In genomic region chr3:89278107-89278506, GRCm38 (mm10) we compare ENCODE assay signal across 9 mouse cellular contexts. TPM values are rescaled to one million over a fixed set of nuclear protein-coding genes. Genes with fewer than 3 reads are reported as not detected.
A peak's percentile ranks its signal among the peaks of the same experiment; 100 is the strongest.
DNase-seq lines count a peak whose midpoint lies in the region; ATAC-seq and TF ChIP-seq lines count a peak whose summit lies in the region.
"Had no signal": no experiment of that assay in that cellular context is flagged by ENCODE, and none has a peak within 500 bp of the region (broad histone marks: within the 10 kb centered on the region; RNA-seq: fewer than 3 reads in every experiment).

No protein-coding gene starts in this region.

- peaks cover 28% of the 10 kb centered on the region for H3K36me3 ChIP-seq in heart, embryonic 13.5 days
- peaks cover 29% of the 10 kb centered on the region for H3K36me3 ChIP-seq in kidney, embryonic 15.5 days
- H3K36me3 ChIP-seq in lung, postnatal 0 days (ENCODE audit: insufficient read depth, low read length): peaks cover 17% of the 10 kb centered on the region; the same call in 1 of the 2 replicates

- 16% methylated on average over 7 of the region's 7 CpGs for WGBS in heart, embryonic 13.5 days
- 27% methylated on average over 7 of the region's 7 CpGs for WGBS in kidney, embryonic 15.5 days
- 40% methylated on average over 7 of the region's 7 CpGs for WGBS in lung, postnatal 0 days

- H3K9me3 ChIP-seq in heart, embryonic 13.5 days: no peaks in the 10 kb centered on the region
- no peaks in the 10 kb centered on the region for H3K9me3 ChIP-seq in kidney, embryonic 15.5 days (replicated peaks)
- H3K9me3 ChIP-seq in lung, postnatal 0 days (ENCODE audit: low read length): no peaks in the 10 kb centered on the region

- no peak for ATAC-seq in heart, embryonic 13.5 days (ENCODE audit: extremely low read depth, insufficient number of reproducible peaks, low FRiP score, low TSS enrichment)
- peak; percentile 10; the same call in 1 of the 2 replicates for ATAC-seq in kidney, embryonic 15.5 days (replicated peaks; ENCODE audit: low FRiP score)
- ATAC-seq in lung, postnatal 0 days: peak; percentile 27

- H3K27me3 ChIP-seq in heart, embryonic 13.5 days (replicated peaks): peaks cover 6% of the 10 kb centered on the region; the same call in 1 of the 2 replicates
- H3K27me3 ChIP-seq in kidney, embryonic 15.5 days: peaks cover 4% of the 10 kb centered on the region; the same call in 1 of the 2 replicates
- H3K27me3 ChIP-seq in lung, postnatal 0 days (replicated peaks; ENCODE audit: insufficient read depth, low read length): no peaks in the 10 kb centered on the region

- peak overlapping the region; percentile 94 for H3K4me2 ChIP-seq in heart, embryonic 13.5 days
- peak overlapping the region; percentile 96 for H3K4me2 ChIP-seq in kidney, embryonic 15.5 days
- H3K4me2 ChIP-seq in lung, postnatal 0 days (replicated peaks; ENCODE audit: low read depth, low read length): peak overlapping the region; percentile 81

- TF ChIP-seq EP300 in lung, postnatal 0 days (IDR thresholded peaks at IDR 0.05): peak; percentile 85

- H3K27ac ChIP-seq in brown adipose tissue, adult 24 weeks (replicated peaks; ENCODE audit: low read depth, low read length): peak overlapping the region; percentile 99
- H3K27ac ChIP-seq in heart, embryonic 13.5 days (replicated peaks): peak overlapping the region; percentile 89
- H3K27ac ChIP-seq in kidney, embryonic 15.5 days: peak overlapping the region; percentile 95
- peak overlapping the region; percentile 97 for H3K27ac ChIP-seq in lung, postnatal 0 days (ENCODE audit: low read length)
- H3K27ac ChIP-seq: macrophage had no signal

- H3K4me3 ChIP-seq in brown adipose tissue, adult 24 weeks (ENCODE audit: insufficient read depth, low read depth, low read length): peak overlapping the region; percentile 67
- H3K4me3 ChIP-seq in heart, embryonic 13.5 days: peak overlapping the region; percentile 66
- H3K4me3 ChIP-seq in kidney, embryonic 15.5 days (replicated peaks): peak overlapping the region; percentile 65
- peak overlapping the region; percentile 76 for H3K4me3 ChIP-seq in lung, postnatal 0 days (ENCODE audit: low read depth, low read length)

- H3K4me1 ChIP-seq in brown adipose tissue, adult 24 weeks (ENCODE audit: control insufficient read depth, insufficient read depth, insufficient read length, low read length): peaks cover 7% of the 10 kb centered on the region
- H3K4me1 ChIP-seq in heart, embryonic 13.5 days: peaks cover 49% of the 10 kb centered on the region
- peaks cover 62% of the 10 kb centered on the region for H3K4me1 ChIP-seq in kidney, embryonic 15.5 days
- peaks cover 8% of the 10 kb centered on the region; the same call in 1 of the 2 replicates for H3K4me1 ChIP-seq in lung, postnatal 0 days (ENCODE audit: insufficient read depth, low read depth, low read length)

- TF ChIP-seq CTCF in lung, postnatal 0 days (IDR thresholded peaks at IDR 0.05): no peak

- DNase-seq in 3134 (ENCODE audit: extremely low read depth, insufficient read length, low spot score): peak; percentile 54
- DNase-seq in lung, postnatal 0 days (ENCODE audit: low spot score): peak; percentile 81
- no peak for DNase-seq in B cell, adult 2 months
- DNase-seq in spleen, adult 18-20 months: no peak
- DNase-seq in layer of hippocampus, postnatal 25 days (ENCODE audit: extremely low spot score in 1 of 2, low spot score in 1 of 2): no peak

- H3K9ac ChIP-seq in heart, embryonic 13.5 days: peak overlapping the region; percentile 86
- peak overlapping the region; percentile 77 for H3K9ac ChIP-seq in kidney, embryonic 15.5 days
- peak overlapping the region; percentile 81 for H3K9ac ChIP-seq in lung, postnatal 0 days (replicated peaks; ENCODE audit: low read depth)

RNA-seq across cellular contexts. Expression of gene Efna1, which starts 2.8 kb away (rescaled TPM):
- 5.6 and 6.3 TPM in 2 replicates for polyA plus RNA-seq in brown adipose tissue, adult 24 weeks (2012; ENCODE audit: insufficient read depth, insufficient read length, missing spikeins)
- polyA plus RNA-seq in heart, embryonic 13.5 days (2015; fragmentation: Nextera tagmentation; extraction: Ambion mirVana): 33.3 and 38.4 TPM in 2 replicates
- polyA plus RNA-seq in kidney, embryonic 15.5 days (2015; fragmentation: Nextera tagmentation; extraction: Ambion mirVana): 66.0 and 66.6 TPM in 2 replicates
- polyA plus RNA-seq in lung, postnatal 0 days (2015; fragmentation: Nextera tagmentation; extraction: Ambion mirVana): 174 and 188 TPM in 2 replicates
- total RNA-seq in layer of hippocampus, postnatal 25 days (2021): 1 to 10 TPM; 7.1 to 7.6 TPM

RNA-seq across cellular contexts. Expression of gene Slc50a1, which starts 7.7 kb away (rescaled TPM):
- 28.3 and 33.1 TPM in 2 replicates for polyA plus RNA-seq in brown adipose tissue, adult 24 weeks (2012; ENCODE audit: insufficient read depth, insufficient read length, missing spikeins)
- 40.6 and 40.7 TPM in 2 replicates for polyA plus RNA-seq in heart, embryonic 13.5 days (2015; fragmentation: Nextera tagmentation; extraction: Ambion mirVana)
- 58.0 and 59.9 TPM in 2 replicates for polyA plus RNA-seq in kidney, embryonic 15.5 days (2015; fragmentation: Nextera tagmentation; extraction: Ambion mirVana)
- 95.7 and 96.4 TPM in 2 replicates for polyA plus RNA-seq in lung, postnatal 0 days (2015; fragmentation: Nextera tagmentation; extraction: Ambion mirVana)
- 10 to 100 TPM; 39.5 to 49.3 TPM for total RNA-seq in layer of hippocampus, postnatal 25 days (2021)

RNA-seq across cellular contexts. Expression of gene Dpm3, which starts 18.9 kb away (rescaled TPM):
- 125 and 130 TPM in 2 replicates for polyA plus RNA-seq in brown adipose tissue, adult 24 weeks (2012; ENCODE audit: insufficient read depth, insufficient read length, missing spikeins)
- 77.5 and 85.1 TPM in 2 replicates for polyA plus RNA-seq in heart, embryonic 13.5 days (2015; fragmentation: Nextera tagmentation; extraction: Ambion mirVana)
- 149 and 153 TPM in 2 replicates for polyA plus RNA-seq in kidney, embryonic 15.5 days (2015; fragmentation: Nextera tagmentation; extraction: Ambion mirVana)
- 125 and 136 TPM in 2 replicates for polyA plus RNA-seq in lung, postnatal 0 days (2015; fragmentation: Nextera tagmentation; extraction: Ambion mirVana)
- total RNA-seq in layer of hippocampus, postnatal 25 days (2021): 10 to 100 TPM; 51.1 to 71.0 TPM

RNA-seq across cellular contexts. Expression of gene Trim46, which starts 32.0 kb away (rescaled TPM):
- not detected in 2 replicates for polyA plus RNA-seq in brown adipose tissue, adult 24 weeks (2012; ENCODE audit: insufficient read depth, insufficient read length, missing spikeins)
- 0.70 and 0.76 TPM in 2 replicates for polyA plus RNA-seq in heart, embryonic 13.5 days (2015; fragmentation: Nextera tagmentation; extraction: Ambion mirVana)
- polyA plus RNA-seq in kidney, embryonic 15.5 days (2015; fragmentation: Nextera tagmentation; extraction: Ambion mirVana): 3.4 and 5.2 TPM in 2 replicates
- 1.8 and 2.1 TPM in 2 replicates for polyA plus RNA-seq in lung, postnatal 0 days (2015; fragmentation: Nextera tagmentation; extraction: Ambion mirVana)
- 10 to 100 TPM; 86.4 to 96.0 TPM for total RNA-seq in layer of hippocampus, postnatal 25 days (2021)
- polyA plus RNA-seq: macrophage had no signal

RNA-seq across cellular contexts. Expression of gene Krtcap2, which starts 32.3 kb away (rescaled TPM):
- 57.6 and 64.8 TPM in 2 replicates for polyA plus RNA-seq in brown adipose tissue, adult 24 weeks (2012; ENCODE audit: insufficient read depth, insufficient read length, missing spikeins)
- polyA plus RNA-seq in heart, embryonic 13.5 days (2015; fragmentation: Nextera tagmentation; extraction: Ambion mirVana): 216 and 229 TPM in 2 replicates
- polyA plus RNA-seq in kidney, embryonic 15.5 days (2015; fragmentation: Nextera tagmentation; extraction: Ambion mirVana): 309 and 321 TPM in 2 replicates
- 282 and 309 TPM in 2 replicates for polyA plus RNA-seq in lung, postnatal 0 days (2015; fragmentation: Nextera tagmentation; extraction: Ambion mirVana)
- total RNA-seq in layer of hippocampus, postnatal 25 days (2021): 10 to 100 TPM; 79.2 to 87.4 TPM

Comparison
In these comparisons a context has a peak if more than half of its experiments do, and no peak if none do; other contexts are left out.
1. DNase-seq: peak in 3134 (single experiment) and lung, postnatal 0 days (single experiment); none in B cell, adult 2 months (0 of 2), spleen, adult 18-20 months (0 of 2) and layer of hippocampus, postnatal 25 days (0 of 2).
2. Peak in every context shown above with its lines, with median percentiles within 50 percentile points of each other: H3K27ac ChIP-seq, H3K4me3 ChIP-seq, H3K4me2 ChIP-seq and H3K9ac ChIP-seq.